Mouse (Mus musculus) spleen, adult 18-20 months (tissue): ENCODE results near the gene Brcc3.

ENCODE experiments used
- DNase-seq, 2 experiments: peaks; one replicate each; pipeline ENCODE4 v3.0.0; 2022; ENCODE audit warnings: mixed read lengths in 2 of 2

Gene Brcc3

GRCm38 (mm10) chrX:75415936-75416785 is at the start of gene Brcc3, which contains the start of the genes Cmc4 and Mtcp1:
TSS of gene Brcc3 (plus strand) at chrX:75416628.
TSS of gene Cmc4 (minus strand) at chrX:75416584.
TSS of gene Mtcp1 (minus strand) at chrX:75416588.
- DNase-seq: peak; percentile 81 to 83

- DNase-seq: no peak
Measured at GRCm38 (mm10) chrX:75370197-75370596, 46.2 kb upstream of the Brcc3 start.

GRCm38 (mm10) chrX:75372666-75373425 is 43.6 kb upstream of the Brcc3 start:
- no peak for DNase-seq

GRCm38 (mm10) chrX:75376815-75377214 is 39.6 kb upstream of the Brcc3 start:
- DNase-seq: no peak

- DNase-seq: no peak
Measured at GRCm38 (mm10) chrX:75381176-75381575, 35.3 kb upstream of the Brcc3 start.

GRCm38 (mm10) chrX:75381699-75382098 is 34.7 kb upstream of the Brcc3 start:
- no peak for DNase-seq

- DNase-seq: peak; percentile 23 to 51
Measured at GRCm38 (mm10) chrX:75382195-75382771, 34.1 kb upstream of the Brcc3 start, which contains the start of the genes Fundc2 and F8. TSS of gene Fundc2 (plus strand) at chrX:75382399. TSS of gene F8 (minus strand) at chrX:75382615.

- no peak for DNase-seq
Measured at GRCm38 (mm10) chrX:75399471-75399870, 17.0 kb upstream of the Brcc3 start.

- no peak for DNase-seq
Measured at GRCm38 (mm10) chrX:75402668-75403067, 13.8 kb upstream of the Brcc3 start.

- DNase-seq: no peak
Measured at GRCm38 (mm10) chrX:75403350-75403749, 13.1 kb upstream of the Brcc3 start.

- no peak for DNase-seq
Measured at GRCm38 (mm10) chrX:75409711-75410110, 6.7 kb upstream of the Brcc3 start.

- no peak for DNase-seq
Measured at GRCm38 (mm10) chrX:75454597-75454996, 38.2 kb downstream of the Brcc3 start.

- peak; percentile 15 to 26 for DNase-seq
Measured at GRCm38 (mm10) chrX:75475182-75475644, 58.8 kb downstream of the Brcc3 start.

GRCm38 (mm10) chrX:75489886-75490285 is 73.5 kb downstream of the Brcc3 start:
- DNase-seq: no peak
